Mouse (Mus musculus) heart, embryonic 15.5 days (tissue): ENCODE measurements around the gene Ffar4. TPM values are rescaled to one million over a fixed set of nuclear protein-coding genes. Genes with fewer than 3 reads are reported as not detected.
A peak's percentile ranks its signal among the peaks of the same experiment; 100 is the strongest.

ENCODE experiments used
- ATAC-seq: fragments of 200-750 bp; cut with Nextera tagmentation; replicated peaks from 2 replicates; pipeline ENCODE4 v1.8.0; 2017; ENCODE audit warnings: low read depth, moderate TSS enrichment; ENCODE audit not compliant: insufficient number of reproducible peaks, insufficient read depth, low FRiP score
- H3K27ac ChIP-seq: fragments of 300-500 bp; sonication (generic); 2 replicates; pipeline ENCODE4 v1.5.1; 2015; ENCODE audit warnings: mild to moderate bottlenecking, inconsistent platforms
- H3K27me3 ChIP-seq: fragments of 300-500 bp; sonication (generic); 2 replicates; pipeline ENCODE4 v1.6.1; 2015; ENCODE audit warnings: inconsistent platforms
- H3K36me3 ChIP-seq: fragments of 300-500 bp; sonication (generic); 2 replicates; pipeline ENCODE4 v1.6.1; 2015; ENCODE audit warnings: mild to moderate bottlenecking, inconsistent platforms
- H3K4me1 ChIP-seq: fragments of 300-500 bp; sonication (generic); replicated peaks from 2 replicates; pipeline ENCODE4 v1.6.1; 2015; ENCODE audit warnings: inconsistent platforms
- H3K4me2 ChIP-seq: fragments of 300-500 bp; sonication (generic); 2 replicates; pipeline ENCODE4 v1.6.1; 2015; ENCODE audit warnings: inconsistent platforms, mild to moderate bottlenecking, moderate library complexity
- H3K4me3 ChIP-seq: fragments of 300-500 bp; sonication (generic); 2 replicates; pipeline ENCODE4 v1.5.1; 2015; ENCODE audit warnings: mild to moderate bottlenecking, inconsistent platforms
- H3K9ac ChIP-seq: fragments of 300-500 bp; sonication (generic); 2 replicates; pipeline ENCODE4 v1.6.1; 2015; ENCODE audit warnings: mild to moderate bottlenecking, inconsistent platforms
- H3K9me3 ChIP-seq: fragments of 300-500 bp; sonication (generic); replicated peaks from 2 replicates; pipeline ENCODE4 v1.6.1; 2016; ENCODE audit warnings: inconsistent platforms
- WGBS: fragments of 180-500 bp; shearing (Covaris S2); methylation state at CpG from one replicate; pipeline ENCODE4 v1.1.7; 2015; ENCODE audit warnings: mixed read lengths; 5-methylcytosine and 5-hydroxymethylcytosine counted together
- polyA plus RNA-seq: library from polyadenylated mRNA; unstranded; fragments of >200 nt; fragmentation: Nextera tagmentation; extraction: Ambion mirVana; gene quantifications from 2 replicates; pipeline ENCODE4 v1.2.1, GENCODE M21; 2015

Gene Ffar4
- polyA plus RNA-seq: 0.29 and 0.65 TPM in 2 replicates

DNA sequence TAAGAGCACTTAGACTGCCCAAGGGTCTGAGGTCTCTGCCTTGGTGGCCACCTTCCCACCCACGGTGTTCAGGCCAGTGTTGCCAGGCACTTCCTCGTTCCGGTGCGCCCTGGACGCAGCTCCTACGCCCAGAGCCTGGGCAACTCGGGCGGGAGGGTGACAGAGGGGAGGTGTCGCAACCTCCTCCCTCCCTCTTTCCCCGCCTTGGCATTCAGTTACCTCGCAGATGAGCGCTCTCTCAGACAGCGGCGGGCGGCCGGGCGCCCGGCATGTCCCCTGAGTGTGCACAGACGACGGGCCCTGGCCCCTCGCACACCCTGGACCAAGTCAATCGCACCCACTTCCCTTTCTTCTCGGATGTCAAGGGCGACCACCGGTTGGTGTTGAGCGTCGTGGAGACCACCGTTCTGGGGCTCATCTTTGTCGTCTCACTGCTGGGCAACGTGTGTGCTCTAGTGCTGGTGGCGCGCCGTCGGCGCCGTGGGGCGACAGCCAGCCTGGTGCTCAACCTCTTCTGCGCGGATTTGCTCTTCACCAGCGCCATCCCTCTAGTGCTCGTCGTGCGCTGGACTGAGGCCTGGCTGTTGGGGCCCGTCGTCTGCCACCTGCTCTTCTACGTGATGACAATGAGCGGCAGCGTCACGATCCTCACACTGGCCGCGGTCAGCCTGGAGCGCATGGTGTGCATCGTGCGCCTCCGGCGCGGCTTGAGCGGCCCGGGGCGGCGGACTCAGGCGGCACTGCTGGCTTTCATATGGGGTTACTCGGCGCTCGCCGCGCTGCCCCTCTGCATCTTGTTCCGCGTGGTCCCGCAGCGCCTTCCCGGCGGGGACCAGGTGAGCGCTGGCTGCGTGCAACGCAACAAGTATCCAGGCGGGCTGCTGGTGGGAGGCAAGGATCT lies at the start of gene Ffar4:
Gene Ffar4, plus strand, starts transcription at position 214 of the 901 bp plus-strand sequence.
- peaks cover 8% of the 10 kb centered on the region for H3K4me1 ChIP-seq
- under 1% methylated on average over 77 of the region's 77 CpGs for WGBS
- H3K27me3 ChIP-seq: peaks cover 67% of the 10 kb centered on the region
- no peak within 1 kb of the TSS for H3K27ac ChIP-seq
- H3K4me3 ChIP-seq: peak within 1 kb of the TSS; percentile 35
- H3K9ac ChIP-seq: no peak within 1 kb of the TSS
- ATAC-seq: no peak
- H3K4me2 ChIP-seq: peak within 1 kb of the TSS; percentile 55
- H3K9me3 ChIP-seq: no peaks in the 10 kb centered on the region
- no peaks in the 10 kb centered on the region for H3K36me3 ChIP-seq

DNA sequence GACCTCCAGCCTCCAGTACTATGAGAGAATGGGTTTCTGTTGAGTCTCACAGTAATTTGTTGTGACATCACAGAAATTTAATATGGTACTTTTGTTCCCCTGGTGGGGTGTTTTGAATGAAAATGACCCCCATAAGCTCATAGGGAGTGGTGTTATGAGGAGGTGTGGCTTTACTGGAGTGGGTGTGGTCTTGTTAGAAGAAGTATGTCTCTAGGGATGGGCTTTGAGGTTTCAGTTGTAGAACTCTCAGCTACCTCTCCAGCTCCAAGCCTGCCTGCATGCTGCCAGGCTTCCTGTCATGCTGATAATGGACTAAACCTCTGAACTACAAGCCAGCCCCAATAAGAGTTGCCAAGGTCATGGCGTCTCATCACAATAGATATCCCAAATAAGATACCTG lies 47.2 kb upstream of the Ffar4 start:
- H3K9me3 ChIP-seq: no peaks in the 10 kb centered on the region
- no peak for ATAC-seq
- no peak overlapping the region for H3K9ac ChIP-seq
- no peak overlapping the region for H3K4me2 ChIP-seq
- H3K27ac ChIP-seq: no peak overlapping the region
- H3K4me3 ChIP-seq: no peak overlapping the region
- 0 out of 2 replicates have a peak, but pooled peaks cover 3% of the 10 kb centered on the region for H3K4me1 ChIP-seq
- WGBS: 73% methylated on average over 1 of the region's 1 CpGs
- H3K36me3 ChIP-seq: no peaks in the 10 kb centered on the region
- 0 out of 2 replicates have a peak, but pooled peaks cover 4% of the 10 kb centered on the region for H3K27me3 ChIP-seq

DNA sequence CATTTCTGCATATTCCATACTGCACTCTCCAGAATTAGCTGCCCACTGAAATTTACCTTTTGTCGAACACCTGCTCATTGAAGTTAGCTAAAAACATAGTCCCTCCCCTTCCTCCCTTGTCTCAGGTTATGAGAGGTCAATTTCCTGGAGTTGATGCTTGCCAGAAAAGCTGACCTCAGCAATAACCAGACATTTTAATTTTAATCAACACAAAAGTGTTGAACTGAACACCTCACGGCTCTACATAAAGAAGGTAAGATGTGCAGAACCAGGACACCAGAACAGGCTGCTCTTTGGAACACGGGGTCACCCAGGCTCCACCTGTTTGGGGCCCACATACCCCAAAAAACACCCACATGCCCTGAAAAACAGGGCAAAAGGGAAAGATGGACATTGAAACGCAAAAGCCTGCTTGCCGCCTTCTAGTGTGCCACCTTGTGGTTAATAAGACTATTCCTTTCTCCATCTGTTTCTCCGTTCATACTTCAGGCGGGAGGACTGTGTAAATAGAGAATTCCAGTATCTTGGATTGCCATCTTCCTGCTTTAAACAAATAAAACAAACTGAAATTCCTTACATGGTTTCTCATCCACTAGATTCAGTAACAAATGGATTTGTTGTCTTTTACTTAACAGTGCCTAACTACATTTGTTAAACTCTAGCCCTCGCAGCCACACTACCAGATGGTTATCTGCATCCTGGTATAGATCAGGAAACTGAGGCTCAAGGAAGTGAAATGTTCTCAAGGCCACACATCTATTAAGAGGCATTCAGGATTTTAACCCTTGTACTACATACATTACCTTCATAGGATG lies 43.4 kb upstream of the Ffar4 start:
- Histone ChIP-seq H3K4me3 (peak overlapping the region; percentile 92), H3K9ac (no peak overlapping the region; the same call in 1 of the 2 replicates), H3K27ac (no peak overlapping the region), H3K4me1 (peaks cover 14% of the 10 kb centered on the region), H3K4me2 (peak overlapping the region; percentile 85), H3K9me3 (no peaks in the 10 kb centered on the region), H3K36me3 (peaks cover 8% of the 10 kb centered on the region), H3K27me3 (no peaks in the 10 kb centered on the region)
- 27% methylated on average over 8 of the region's 8 CpGs for whole genome bisulfite sequencing
- no peak for ATAC-seq

DNA sequence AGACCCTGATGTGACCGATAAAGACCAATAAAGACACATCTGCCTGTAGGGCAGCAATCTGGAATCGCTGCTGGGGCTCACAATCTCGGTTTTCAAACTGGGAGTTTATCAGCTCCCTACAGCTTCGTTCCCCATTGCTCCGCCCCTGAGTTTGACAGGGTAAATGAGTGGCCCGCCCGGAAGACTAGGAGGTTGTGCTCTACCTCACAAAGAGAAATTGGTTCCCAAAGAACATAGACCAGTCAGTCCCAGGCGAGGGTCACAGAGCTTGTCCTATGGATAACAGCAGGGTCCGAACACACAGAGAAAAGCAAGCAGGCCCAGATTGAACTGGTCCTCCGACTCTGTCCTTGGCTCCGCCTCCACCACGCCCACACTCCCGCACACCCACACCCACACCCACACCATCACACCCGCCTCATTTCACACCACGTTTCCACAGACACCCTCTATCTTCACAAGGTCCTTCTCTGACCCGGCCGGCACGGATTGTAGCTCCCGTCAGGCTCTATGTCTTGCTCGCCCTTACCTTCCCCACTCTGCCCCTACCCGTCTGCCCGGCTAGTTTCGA lies 42.6 kb upstream of the Ffar4 start:
- WGBS: under 1% methylated on average over 23 of the region's 23 CpGs
- peak overlapping the region; percentile 58 for H3K9ac ChIP-seq
- peaks cover 14% of the 10 kb centered on the region for H3K36me3 ChIP-seq
- peak overlapping the region; percentile 92 for H3K4me3 ChIP-seq
- no peaks in the 10 kb centered on the region for H3K27me3 ChIP-seq
- H3K9me3 ChIP-seq: no peaks in the 10 kb centered on the region
- peaks cover 14% of the 10 kb centered on the region for H3K4me1 ChIP-seq
- peak; percentile 84 for ATAC-seq
- H3K4me2 ChIP-seq: peak overlapping the region; percentile 85
- peak overlapping the region; percentile 49 for H3K27ac ChIP-seq

DNA sequence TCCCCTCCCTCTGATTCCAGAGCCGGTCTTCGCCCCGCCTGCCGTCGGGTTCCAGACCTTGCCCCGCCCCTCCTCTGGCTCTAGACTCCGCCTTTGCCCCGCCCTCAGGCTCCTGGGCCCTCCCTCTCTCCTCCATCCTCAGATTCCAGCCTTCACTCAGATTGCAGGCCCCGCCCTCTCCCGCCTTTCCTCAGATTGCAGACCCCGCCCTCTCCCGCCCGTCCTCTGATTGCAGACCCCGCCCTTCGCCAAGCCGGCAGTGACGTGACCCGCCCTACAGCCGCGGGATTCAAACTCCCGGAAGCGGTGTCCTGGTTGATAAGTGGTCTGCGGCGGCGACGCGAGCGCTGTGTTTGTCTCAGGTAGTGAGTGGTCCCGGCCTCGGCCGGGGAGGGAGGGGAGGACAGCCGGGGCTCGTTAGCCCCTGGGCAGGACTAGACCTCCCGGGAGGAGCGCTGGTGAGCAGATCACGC lies 42.1 kb upstream of the Ffar4 start, which contains the start of gene Cep55:
Gene Cep55, plus strand, starts transcription at position 292 of the 473 bp plus-strand sequence.
- H3K4me1 ChIP-seq: peaks cover 14% of the 10 kb centered on the region
- WGBS: under 1% methylated on average over 36 of the region's 36 CpGs
- peak within 1 kb of the TSS; percentile 52 for H3K27ac ChIP-seq
- peak within 1 kb of the TSS; percentile 92 for H3K4me3 ChIP-seq
- H3K36me3 ChIP-seq: peaks cover 19% of the 10 kb centered on the region
- H3K9me3 ChIP-seq: no peaks in the 10 kb centered on the region
- peak within 1 kb of the TSS; percentile 85 for H3K4me2 ChIP-seq
- peak; percentile 96 for ATAC-seq
- no peaks in the 10 kb centered on the region for H3K27me3 ChIP-seq
- H3K9ac ChIP-seq: peak within 1 kb of the TSS; percentile 67

DNA sequence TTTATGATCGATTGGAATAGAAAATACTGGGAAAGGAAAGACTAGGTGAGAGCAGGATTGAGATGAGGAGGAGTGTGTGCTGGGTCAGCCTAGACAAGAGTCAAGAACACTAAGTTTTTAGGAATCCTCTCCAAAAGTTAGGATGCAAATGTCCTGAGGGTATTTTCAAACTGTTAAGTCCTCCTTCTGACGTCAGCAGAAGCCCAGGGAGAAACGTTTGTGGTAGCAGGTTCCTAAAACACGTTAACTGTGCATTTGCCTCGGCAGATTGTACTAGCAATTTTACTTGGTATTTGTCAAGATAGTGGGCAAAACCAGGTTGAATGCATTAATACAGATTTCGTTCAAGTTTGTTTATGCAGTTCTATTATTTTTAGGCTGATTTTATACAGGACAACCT lies 41.1 kb upstream of the Ffar4 start:
- ATAC-seq: no peak
- Histone ChIP-seq H3K9ac (peak overlapping the region; percentile 67), H3K4me3 (peak overlapping the region; percentile 92), H3K4me1 (peaks cover 14% of the 10 kb centered on the region), H3K9me3 (no peaks in the 10 kb centered on the region), H3K27ac (no peak overlapping the region), H3K36me3 (peaks cover 29% of the 10 kb centered on the region), H3K27me3 (no peaks in the 10 kb centered on the region), H3K4me2 (peak overlapping the region; percentile 85)
- WGBS: 13% methylated on average over 6 of the region's 6 CpGs

DNA sequence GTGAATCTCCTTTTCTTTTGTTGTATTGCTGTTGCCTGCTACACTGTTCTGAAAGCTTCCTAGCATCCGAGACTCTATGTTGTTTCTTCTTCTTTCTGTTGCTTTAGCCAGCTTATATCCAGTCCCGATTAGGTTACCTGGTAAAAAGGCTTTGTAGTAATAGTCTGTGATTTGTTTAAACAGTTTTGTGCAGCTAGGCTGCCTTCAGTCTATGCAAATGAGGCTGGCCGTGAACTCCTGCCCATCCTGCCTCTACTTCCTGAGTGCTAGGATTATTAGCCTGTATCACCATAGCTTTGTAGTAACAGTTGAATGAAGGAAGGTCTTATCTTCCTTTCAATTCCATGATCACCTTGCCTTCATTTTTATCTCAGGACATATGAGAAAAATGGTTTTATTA lies 40.6 kb upstream of the Ffar4 start:
- no peaks in the 10 kb centered on the region for H3K27me3 ChIP-seq
- H3K4me1 ChIP-seq: peaks cover 14% of the 10 kb centered on the region
- ATAC-seq: no peak
- 52% methylated on average over 3 of the region's 3 CpGs for WGBS
- H3K4me3 ChIP-seq: peak overlapping the region; percentile 92
- no peaks in the 10 kb centered on the region for H3K9me3 ChIP-seq
- H3K9ac ChIP-seq: peak overlapping the region; percentile 4; the same call in 1 of the 2 replicates
- no peak overlapping the region for H3K27ac ChIP-seq
- peaks cover 34% of the 10 kb centered on the region for H3K36me3 ChIP-seq
- H3K4me2 ChIP-seq: peak overlapping the region; percentile 85

DNA sequence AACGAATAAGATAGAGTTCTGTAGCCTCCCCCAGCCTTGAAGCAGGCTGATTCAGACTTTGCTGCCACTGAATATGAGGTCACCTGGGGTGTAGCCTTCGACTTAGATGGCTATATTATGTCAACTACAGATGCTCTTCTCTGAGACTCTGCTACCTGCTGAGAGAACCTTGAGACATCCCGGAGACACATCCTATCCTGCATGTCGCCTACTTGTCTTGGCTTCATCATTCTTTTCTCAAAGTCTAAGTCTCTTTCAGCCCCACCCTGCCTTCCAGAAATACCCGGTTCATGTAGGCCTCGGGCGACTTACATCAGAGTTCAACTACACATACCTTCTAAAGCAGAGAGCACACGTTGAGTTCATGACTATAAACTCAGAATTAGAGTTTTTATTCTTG lies 39.9 kb upstream of the Ffar4 start:
- 87% methylated on average over 8 of the region's 8 CpGs for WGBS
- no peak overlapping the region for H3K4me2 ChIP-seq
- no peak for ATAC-seq

DNA sequence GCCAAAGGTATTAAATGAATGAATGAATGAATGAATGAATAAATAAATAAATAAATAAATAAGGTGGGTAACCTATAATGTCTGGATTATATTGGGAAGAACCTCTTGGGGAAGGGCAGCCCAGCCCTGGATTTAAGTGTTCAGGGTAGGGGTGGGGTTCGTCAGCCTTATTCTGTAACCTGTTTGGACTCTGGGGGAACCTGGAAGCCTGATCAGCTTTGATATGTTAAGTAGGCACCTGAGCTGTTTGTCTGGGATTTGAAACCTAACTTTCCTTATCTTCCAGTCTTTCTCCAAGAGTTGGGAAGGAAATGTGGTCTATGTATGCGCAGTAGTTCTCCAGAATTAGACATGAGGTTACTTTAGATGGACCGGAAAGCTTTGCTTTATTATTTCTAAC lies 33.7 kb upstream of the Ffar4 start:
- H3K27me3 ChIP-seq: no peaks in the 10 kb centered on the region
- no peak overlapping the region for H3K4me2 ChIP-seq
- no peak overlapping the region for H3K27ac ChIP-seq
- H3K9me3 ChIP-seq: no peaks in the 10 kb centered on the region
- 87% methylated on average over 3 of the region's 3 CpGs for WGBS
- H3K9ac ChIP-seq: no peak overlapping the region
- peaks cover 51% of the 10 kb centered on the region for H3K36me3 ChIP-seq
- H3K4me1 ChIP-seq: no peaks in the 10 kb centered on the region
- no peak overlapping the region for H3K4me3 ChIP-seq
- ATAC-seq: no peak

More for the DNA sequence above, 39.9 kb upstream of the Ffar4 start:
- H3K4me1 ChIP-seq: peaks cover 14% of the 10 kb centered on the region
- no peak overlapping the region for H3K27ac ChIP-seq
- no peak overlapping the region for H3K4me3 ChIP-seq
- H3K9ac ChIP-seq: no peak overlapping the region
- no peaks in the 10 kb centered on the region for H3K9me3 ChIP-seq
- H3K27me3 ChIP-seq: no peaks in the 10 kb centered on the region
- H3K36me3 ChIP-seq: peaks cover 38% of the 10 kb centered on the region

DNA sequence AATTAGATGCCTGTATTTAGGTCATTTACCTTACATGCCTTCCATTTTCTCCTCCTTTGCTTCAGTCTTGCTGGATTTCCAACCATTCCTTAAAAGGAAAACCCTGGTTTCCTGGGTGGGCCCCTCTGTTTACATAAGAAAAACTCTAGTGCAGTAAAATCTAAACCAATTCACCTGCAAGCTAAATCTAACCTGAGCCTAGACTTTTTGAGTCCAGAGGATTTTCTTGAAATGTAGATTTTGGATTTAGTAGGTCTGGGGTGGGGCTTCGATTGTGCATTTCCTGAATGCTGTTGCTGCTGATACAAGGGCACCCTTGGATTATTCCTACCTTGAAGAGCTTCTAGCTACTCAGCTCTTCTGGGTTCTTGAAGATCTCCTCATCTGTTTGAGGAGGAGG lies 32.8 kb upstream of the Ffar4 start:
- Histone ChIP-seq H3K27me3 (no peaks in the 10 kb centered on the region), H3K36me3 (peaks cover 53% of the 10 kb centered on the region), H3K27ac (no peak overlapping the region), H3K4me3 (no peak overlapping the region), H3K4me2 (no peak overlapping the region), H3K4me1 (no peaks in the 10 kb centered on the region), H3K9ac (no peak overlapping the region), H3K9me3 (no peaks in the 10 kb centered on the region)
- WGBS: 91% methylated on average over 1 of the region's 1 CpGs
- ATAC-seq: no peak

DNA sequence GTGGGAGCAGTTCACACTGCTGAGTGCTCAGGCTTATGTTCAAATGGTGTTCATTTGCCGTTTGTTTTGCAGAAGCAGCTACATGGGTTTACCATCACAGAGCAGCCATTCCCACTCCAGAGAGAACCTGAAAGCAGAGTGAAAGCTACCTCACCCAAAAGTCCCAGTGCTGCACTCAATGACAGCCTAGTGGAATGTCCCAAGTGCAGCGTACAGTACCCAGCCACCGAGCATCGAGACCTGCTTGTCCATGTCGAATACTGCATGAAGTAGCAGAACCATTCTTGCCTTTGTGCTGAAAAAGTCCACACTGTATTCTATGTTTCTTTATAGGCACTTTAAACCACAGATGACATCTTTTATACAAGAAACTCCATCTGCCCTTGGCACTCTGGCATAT lies 23.6 kb upstream of the Ffar4 start:
- Histone ChIP-seq H3K4me3 (no peak overlapping the region), H3K9me3 (no peaks in the 10 kb centered on the region), H3K36me3 (peaks cover 45% of the 10 kb centered on the region), H3K4me2 (no peak overlapping the region), H3K4me1 (no peaks in the 10 kb centered on the region), H3K27ac (no peak overlapping the region), H3K27me3 (no peaks in the 10 kb centered on the region), H3K9ac (no peak overlapping the region)
- 92% methylated on average over 5 of the region's 5 CpGs for WGBS
- ATAC-seq: no peak
